Mouse (Mus musculus): Measurements from ENCODE around the gene Polr2b. TPM values are rescaled to one million over a fixed set of nuclear protein-coding genes. Genes with fewer than 3 reads are reported as not detected.
A peak's percentile ranks its signal among the peaks of the same experiment; 100 is the strongest.

The Polr2b gene
- polyA plus RNA-seq, 1 experiment from 2014 or later = 59.8 TPM

DNA sequence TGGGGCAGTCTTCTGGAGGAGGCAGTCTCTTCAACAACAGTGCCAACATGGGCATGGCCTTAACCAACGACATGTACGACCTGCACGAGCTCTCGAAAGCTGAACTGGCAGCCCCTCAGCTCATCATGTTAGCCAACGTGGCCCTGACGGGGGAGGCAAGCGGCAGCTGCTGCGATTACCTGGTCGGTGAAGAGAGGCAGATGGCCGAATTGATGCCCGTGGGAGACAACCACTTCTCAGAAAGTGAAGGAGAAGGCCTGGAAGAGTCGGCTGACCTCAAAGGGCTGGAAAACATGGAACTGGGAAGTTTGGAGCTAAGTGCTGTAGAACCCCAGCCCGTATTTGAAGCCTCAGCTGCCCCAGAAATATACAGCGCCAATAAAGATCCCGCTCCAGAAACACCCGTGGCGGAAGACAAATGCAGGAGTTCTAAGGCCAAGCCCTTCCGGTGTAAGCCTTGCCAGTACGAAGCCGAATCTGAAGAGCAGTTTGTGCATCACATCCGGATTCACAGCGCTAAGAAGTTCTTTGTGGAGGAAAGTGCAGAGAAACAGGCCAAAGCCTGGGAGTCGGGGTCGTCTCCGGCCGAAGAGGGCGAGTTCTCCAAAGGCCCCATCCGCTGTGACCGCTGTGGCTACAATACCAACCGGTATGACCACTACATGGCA is 41.9 kb upstream of the Polr2b start:
- Histone ChIP-seq H3K36me3 (ENCODE audit: control insufficient read depth, insufficient read depth, low read length) (peaks cover 48% of the 10 kb centered on the region), H3K4me2 (ENCODE audit: low read length) (no peak overlapping the region), H3K4me1 (replicated peaks; ENCODE audit: control insufficient read depth, insufficient read depth, low read length) (peaks cover 3% of the 10 kb centered on the region; the same call in 1 of the 2 replicates), H3K9ac (ENCODE audit: low read length) (no peak overlapping the region), H3K9me3 (ENCODE audit: control insufficient read depth, low read length) (no peaks in the 10 kb centered on the region), H3K27me3 (replicated peaks; ENCODE audit: control insufficient read depth, insufficient read depth, low read length) (no peaks in the 10 kb centered on the region), H3K4me3 (ENCODE audit: low read depth, low read length) (no peak overlapping the region), H3K27ac (ENCODE audit: low read depth) (no peak overlapping the region)
- no peak for ATAC-seq (replicated peaks; ENCODE audit: low FRiP score, low TSS enrichment, low read depth)
- 95% methylated on average over 30 of the region's 30 CpGs for WGBS
- no peak for DNase-seq (ENCODE audit: low spot score)

DNA sequence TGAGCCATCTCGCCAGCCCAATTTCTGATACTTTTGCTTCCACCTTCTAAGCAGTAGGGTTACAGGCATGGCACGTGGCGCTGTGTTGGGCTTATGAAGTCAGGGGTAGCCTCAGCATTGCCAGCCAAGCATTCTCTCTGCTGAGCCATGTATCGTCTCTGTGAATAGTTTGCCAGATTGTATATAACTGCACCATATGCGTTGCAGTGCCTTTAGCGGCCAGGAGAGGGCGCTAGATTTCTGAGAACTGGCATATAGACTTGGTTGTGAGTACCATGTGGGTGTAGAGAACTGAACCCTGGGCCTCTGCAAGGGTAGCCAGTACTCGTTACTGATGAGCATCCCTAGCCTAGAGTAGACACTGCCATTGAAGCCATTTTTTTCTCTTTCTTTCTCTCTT is 40.5 kb upstream of the Polr2b start:
- Histone ChIP-seq H3K27ac (ENCODE audit: low read depth) (no peak overlapping the region), H3K9ac (ENCODE audit: low read length) (no peak overlapping the region), H3K36me3 (ENCODE audit: control insufficient read depth, insufficient read depth, low read length) (peaks cover 60% of the 10 kb centered on the region), H3K4me2 (ENCODE audit: low read length) (no peak overlapping the region), H3K27me3 (replicated peaks; ENCODE audit: control insufficient read depth, insufficient read depth, low read length) (no peaks in the 10 kb centered on the region), H3K9me3 (ENCODE audit: control insufficient read depth, low read length) (no peaks in the 10 kb centered on the region), H3K4me1 (replicated peaks; ENCODE audit: control insufficient read depth, insufficient read depth, low read length) (peaks cover 3% of the 10 kb centered on the region; the same call in 1 of the 2 replicates), H3K4me3 (ENCODE audit: low read depth, low read length) (no peak overlapping the region)
- DNase-seq (ENCODE audit: low spot score) (no peak), ATAC-seq (replicated peaks; ENCODE audit: low FRiP score, low TSS enrichment, low read depth) (no peak)
- 73% methylated on average over 8 of the region's 8 CpGs for WGBS

DNA sequence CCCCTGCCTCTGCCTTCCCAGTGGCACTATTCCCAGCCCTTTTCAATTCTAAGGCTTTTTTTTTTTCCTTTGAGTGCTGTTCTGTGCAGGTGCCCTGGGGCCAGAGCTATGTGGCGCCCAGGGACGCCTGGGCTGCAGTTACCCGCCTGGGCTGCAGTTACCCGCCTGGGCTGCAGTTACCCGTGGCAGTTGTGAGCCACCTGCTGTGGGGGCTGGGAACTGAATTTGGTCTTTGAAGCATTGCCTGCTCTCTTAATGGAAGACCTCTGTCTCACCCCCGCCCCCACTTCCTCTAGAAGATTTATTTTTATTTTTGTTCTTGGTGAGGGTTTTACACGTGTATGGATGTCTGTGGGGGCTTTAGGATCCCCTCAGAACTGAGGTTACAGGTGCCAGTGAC is 36.8 kb upstream of the Polr2b start:
- no peak for ATAC-seq (replicated peaks; ENCODE audit: low FRiP score, low TSS enrichment, low read depth)
- Histone ChIP-seq H3K36me3 (ENCODE audit: control insufficient read depth, insufficient read depth, low read length) (peaks cover 90% of the 10 kb centered on the region), H3K27me3 (replicated peaks; ENCODE audit: control insufficient read depth, insufficient read depth, low read length) (no peaks in the 10 kb centered on the region), H3K9ac (ENCODE audit: low read length) (no peak overlapping the region), H3K27ac (ENCODE audit: low read depth) (no peak overlapping the region), H3K4me2 (ENCODE audit: low read length) (no peak overlapping the region), H3K9me3 (ENCODE audit: control insufficient read depth, low read length) (no peaks in the 10 kb centered on the region), H3K4me3 (ENCODE audit: low read depth, low read length) (no peak overlapping the region), H3K4me1 (replicated peaks; ENCODE audit: control insufficient read depth, insufficient read depth, low read length) (no peaks in the 10 kb centered on the region; the same call in 1 of the 2 replicates)
- whole genome bisulfite sequencing = 75% methylated on average over 7 of the region's 7 CpGs
- DNase-seq (ENCODE audit: low spot score) = no peak

DNA sequence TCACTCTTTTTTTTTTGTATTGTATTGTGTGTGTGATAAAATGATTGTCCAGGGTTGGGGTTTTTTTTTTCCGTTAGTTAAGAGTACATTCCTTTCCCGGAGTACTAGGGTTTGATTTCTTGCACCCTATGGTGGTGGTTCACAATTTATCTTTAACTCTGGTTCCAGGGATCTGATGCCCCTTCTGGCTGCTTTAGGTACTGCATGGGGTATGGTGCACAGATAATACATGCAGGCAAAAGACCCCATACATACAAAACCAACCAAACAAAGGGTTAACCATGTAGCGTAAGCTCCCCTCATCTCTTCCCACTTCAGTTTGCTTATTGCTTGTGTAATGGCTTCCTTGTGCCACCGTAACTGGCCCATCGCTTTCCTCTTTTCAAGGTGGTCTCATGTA is 34.0 kb upstream of the Polr2b start:
- DNase-seq (ENCODE audit: low spot score) (peak; percentile 71), ATAC-seq (replicated peaks; ENCODE audit: low FRiP score, low TSS enrichment, low read depth) (no peak)
- H3K4me2 ChIP-seq (ENCODE audit: low read length) = no peak overlapping the region
- no peak overlapping the region for H3K9ac ChIP-seq (ENCODE audit: low read length)
- H3K4me3 ChIP-seq (ENCODE audit: low read depth, low read length) = no peak overlapping the region
- WGBS = 91% methylated on average over 5 of the region's 5 CpGs
- no peak overlapping the region for H3K27ac ChIP-seq (ENCODE audit: low read depth)
- H3K36me3 ChIP-seq (ENCODE audit: control insufficient read depth, insufficient read depth, low read length) = peaks cover 90% of the 10 kb centered on the region
- no peaks in the 10 kb centered on the region for H3K9me3 ChIP-seq (ENCODE audit: control insufficient read depth, low read length)
- no peaks in the 10 kb centered on the region for H3K27me3 ChIP-seq (replicated peaks; ENCODE audit: control insufficient read depth, insufficient read depth, low read length)
- H3K4me1 ChIP-seq (replicated peaks; ENCODE audit: control insufficient read depth, insufficient read depth, low read length) = no peaks in the 10 kb centered on the region; the same call in 1 of the 2 replicates

DNA sequence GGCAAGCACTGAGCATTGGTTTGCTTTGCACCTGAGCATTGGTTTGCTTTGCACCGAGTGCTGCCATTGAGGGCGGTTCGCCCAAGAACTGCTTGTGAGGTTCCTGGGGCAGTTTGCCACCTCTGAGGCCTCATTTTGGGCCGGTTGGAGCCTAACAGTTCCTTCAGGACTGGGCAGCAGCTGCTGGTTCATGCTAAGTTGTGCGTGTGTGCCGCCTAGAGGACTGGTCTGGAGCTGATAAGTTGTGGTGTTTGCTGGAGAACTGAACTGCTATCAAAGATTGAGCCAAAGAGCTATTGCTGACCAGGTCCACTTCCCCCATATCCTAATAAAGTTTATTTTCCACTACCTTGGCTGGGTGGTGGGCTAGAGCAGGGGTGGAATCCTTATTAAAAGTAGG is 32.7 kb upstream of the Polr2b start:
- no peaks in the 10 kb centered on the region for H3K27me3 ChIP-seq (replicated peaks; ENCODE audit: control insufficient read depth, insufficient read depth, low read length)
- no peak for DNase-seq (ENCODE audit: low spot score)
- WGBS = 91% methylated on average over 6 of the region's 6 CpGs
- H3K9ac ChIP-seq (ENCODE audit: low read length) = no peak overlapping the region
- no peak overlapping the region for H3K27ac ChIP-seq (ENCODE audit: low read depth)
- H3K4me2 ChIP-seq (ENCODE audit: low read length) = no peak overlapping the region
- peaks cover 92% of the 10 kb centered on the region for H3K36me3 ChIP-seq (ENCODE audit: control insufficient read depth, insufficient read depth, low read length)
- ATAC-seq (replicated peaks; ENCODE audit: low FRiP score, low TSS enrichment, low read depth) = no peak
- no peaks in the 10 kb centered on the region for H3K9me3 ChIP-seq (ENCODE audit: control insufficient read depth, low read length)
- no peak overlapping the region for H3K4me3 ChIP-seq (ENCODE audit: low read depth, low read length)
- no peaks in the 10 kb centered on the region; the same call in 1 of the 2 replicates for H3K4me1 ChIP-seq (replicated peaks; ENCODE audit: control insufficient read depth, insufficient read depth, low read length)

DNA sequence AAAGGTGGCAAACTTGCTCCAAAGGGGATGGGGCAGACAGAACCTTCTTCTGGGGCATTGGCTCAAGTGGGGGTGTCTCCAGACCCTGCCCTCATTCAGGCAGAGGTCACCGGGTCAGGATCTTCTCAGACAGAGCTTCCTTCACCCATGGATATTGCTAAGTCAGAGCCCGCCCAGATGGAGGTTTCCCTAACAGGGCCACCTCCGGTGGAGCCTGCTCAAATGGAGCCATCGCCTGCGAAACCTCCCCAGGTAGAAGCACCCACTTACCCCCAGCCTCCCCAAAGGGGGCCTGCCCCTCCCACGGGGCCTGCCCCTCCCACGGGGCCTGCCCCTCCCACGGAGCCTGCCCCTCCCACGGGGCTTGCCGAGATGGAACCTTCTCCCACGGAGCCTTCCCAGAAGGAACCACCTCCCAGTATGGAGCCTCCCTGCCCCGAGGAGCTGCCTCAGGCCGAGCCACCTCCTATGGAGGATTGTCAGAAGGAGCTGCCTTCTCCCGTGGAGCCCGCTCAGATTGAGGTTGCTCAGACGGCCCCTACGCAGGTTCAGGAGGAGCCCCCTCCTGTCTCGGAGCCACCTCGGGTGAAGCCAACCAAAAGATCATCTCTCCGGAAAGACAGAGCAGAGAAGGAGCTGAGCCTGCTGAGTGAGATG is 28.3 kb upstream of the Polr2b start:
- no peak overlapping the region for H3K27ac ChIP-seq (ENCODE audit: low read depth)
- no peak for DNase-seq (ENCODE audit: low spot score)
- H3K4me3 ChIP-seq (ENCODE audit: low read depth, low read length) = no peak overlapping the region
- no peaks in the 10 kb centered on the region for H3K27me3 ChIP-seq (replicated peaks; ENCODE audit: control insufficient read depth, insufficient read depth, low read length)
- no peak for ATAC-seq (replicated peaks; ENCODE audit: low FRiP score, low TSS enrichment, low read depth)
- WGBS = 88% methylated on average over 20 of the region's 20 CpGs
- no peak overlapping the region for H3K9ac ChIP-seq (ENCODE audit: low read length)
- H3K9me3 ChIP-seq (ENCODE audit: control insufficient read depth, low read length) = no peaks in the 10 kb centered on the region
- no peak overlapping the region for H3K4me2 ChIP-seq (ENCODE audit: low read length)
- H3K36me3 ChIP-seq (ENCODE audit: control insufficient read depth, insufficient read depth, low read length) = peaks cover 91% of the 10 kb centered on the region
- no peaks in the 10 kb centered on the region for H3K4me1 ChIP-seq (replicated peaks; ENCODE audit: control insufficient read depth, insufficient read depth, low read length)

DNA sequence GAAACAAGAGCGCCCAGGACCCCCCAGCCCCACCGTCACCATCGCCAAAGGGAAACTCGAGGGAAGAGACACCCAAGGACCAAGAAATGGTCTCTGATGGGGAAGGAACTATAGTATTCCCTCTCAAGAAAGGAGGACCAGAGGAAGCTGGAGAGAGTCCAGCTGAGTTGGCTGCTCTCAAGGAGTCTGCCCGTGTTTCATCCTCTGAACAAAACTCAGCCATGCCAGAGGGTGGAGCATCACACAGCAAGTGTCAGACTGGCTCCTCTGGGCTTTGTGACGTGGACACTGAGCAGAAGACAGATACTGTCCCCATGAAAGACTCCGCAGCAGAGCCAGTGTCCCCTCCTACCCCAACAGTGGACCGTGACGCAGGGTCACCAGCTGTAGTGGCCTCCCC is 27.7 kb upstream of the Polr2b start:
- Histone ChIP-seq H3K4me1 (replicated peaks; ENCODE audit: control insufficient read depth, insufficient read depth, low read length) (no peaks in the 10 kb centered on the region), H3K27ac (ENCODE audit: low read depth) (no peak overlapping the region), H3K9me3 (ENCODE audit: control insufficient read depth, low read length) (no peaks in the 10 kb centered on the region), H3K9ac (ENCODE audit: low read length) (no peak overlapping the region), H3K27me3 (replicated peaks; ENCODE audit: control insufficient read depth, insufficient read depth, low read length) (no peaks in the 10 kb centered on the region), H3K36me3 (ENCODE audit: control insufficient read depth, insufficient read depth, low read length) (peaks cover 87% of the 10 kb centered on the region), H3K4me2 (ENCODE audit: low read length) (no peak overlapping the region), H3K4me3 (ENCODE audit: low read depth, low read length) (no peak overlapping the region)
- ATAC-seq (replicated peaks; ENCODE audit: low FRiP score, low TSS enrichment, low read depth) (no peak), DNase-seq (ENCODE audit: low spot score) (no peak)
- WGBS = 89% methylated on average over 9 of the region's 9 CpGs

DNA sequence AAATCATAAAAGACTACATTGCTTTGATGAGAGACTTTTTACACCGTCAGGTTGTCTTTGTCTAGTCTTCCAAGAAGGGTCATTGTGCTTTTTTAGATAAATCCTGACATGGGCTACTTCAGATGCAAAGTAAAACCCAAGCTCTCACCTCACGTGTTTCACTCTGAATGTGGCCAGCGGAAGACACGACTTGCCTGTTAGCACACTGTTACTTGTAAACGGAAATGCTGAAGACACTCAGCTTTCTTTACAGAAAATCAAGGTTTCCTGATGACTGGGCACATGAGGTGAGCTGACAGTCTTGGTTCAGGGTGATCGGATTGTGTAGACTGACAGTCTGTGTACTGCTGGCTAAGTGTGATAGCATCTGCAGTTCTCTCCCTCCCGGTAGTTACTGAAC is 24.3 kb upstream of the Polr2b start:
- H3K4me3 ChIP-seq (ENCODE audit: low read depth, low read length) = no peak overlapping the region
- peaks cover 82% of the 10 kb centered on the region for H3K36me3 ChIP-seq (ENCODE audit: control insufficient read depth, insufficient read depth, low read length)
- H3K27ac ChIP-seq (ENCODE audit: low read depth) = no peak overlapping the region
- WGBS = 83% methylated on average over 7 of the region's 7 CpGs
- H3K4me1 ChIP-seq (replicated peaks; ENCODE audit: control insufficient read depth, insufficient read depth, low read length) = no peaks in the 10 kb centered on the region
- H3K9me3 ChIP-seq (ENCODE audit: control insufficient read depth, low read length) = no peaks in the 10 kb centered on the region
- H3K27me3 ChIP-seq (replicated peaks; ENCODE audit: control insufficient read depth, insufficient read depth, low read length) = no peaks in the 10 kb centered on the region
- H3K4me2 ChIP-seq (ENCODE audit: low read length) = no peak overlapping the region
- ATAC-seq (replicated peaks; ENCODE audit: low FRiP score, low TSS enrichment, low read depth) (no peak), DNase-seq (ENCODE audit: low spot score) (no peak)
- H3K9ac ChIP-seq (ENCODE audit: low read length) = no peak overlapping the region

DNA sequence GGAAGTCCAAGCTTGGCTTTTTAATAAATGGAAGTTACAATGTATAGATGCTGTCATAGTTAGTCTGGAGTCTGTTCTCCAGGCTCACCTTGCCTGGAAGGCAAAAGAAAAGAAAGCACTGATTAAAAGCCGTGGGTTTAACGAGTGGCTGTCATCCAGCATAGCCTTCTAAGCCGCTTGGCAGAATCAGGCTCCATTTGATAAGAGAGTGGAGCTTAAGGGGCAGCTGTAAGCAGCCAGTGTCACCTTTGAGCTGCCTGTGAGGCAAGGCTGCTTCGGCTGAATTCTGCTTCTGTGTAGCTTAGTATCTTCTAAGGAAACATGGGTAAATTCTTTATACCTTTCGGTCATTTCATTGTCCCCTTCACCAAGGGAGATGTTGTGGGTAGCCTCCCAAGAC is 23.0 kb upstream of the Polr2b start:
- no peak for DNase-seq (ENCODE audit: low spot score)
- H3K9ac ChIP-seq (ENCODE audit: low read length) = no peak overlapping the region
- H3K9me3 ChIP-seq (ENCODE audit: control insufficient read depth, low read length) = no peaks in the 10 kb centered on the region
- H3K27ac ChIP-seq (ENCODE audit: low read depth) = no peak overlapping the region
- ATAC-seq (replicated peaks; ENCODE audit: low FRiP score, low TSS enrichment, low read depth) = no peak
- no peaks in the 10 kb centered on the region for H3K4me1 ChIP-seq (replicated peaks; ENCODE audit: control insufficient read depth, insufficient read depth, low read length)
- H3K27me3 ChIP-seq (replicated peaks; ENCODE audit: control insufficient read depth, insufficient read depth, low read length) = no peaks in the 10 kb centered on the region
- H3K4me3 ChIP-seq (ENCODE audit: low read depth, low read length) = no peak overlapping the region
- H3K36me3 ChIP-seq (ENCODE audit: control insufficient read depth, insufficient read depth, low read length) = peaks cover 72% of the 10 kb centered on the region
- WGBS = 87% methylated on average over 5 of the region's 5 CpGs
- no peak overlapping the region for H3K4me2 ChIP-seq (ENCODE audit: low read length)

Measured in intestine, embryonic 14.5 days (tissue).